Mouse (Mus musculus) left cerebral cortex, postnatal 36 days (tissue): ENCODE measurements around the gene Abhd12. TPM values are rescaled to one million over a fixed set of nuclear protein-coding genes. Genes with fewer than 3 reads are reported as not detected.
A peak's percentile ranks its signal among the peaks of the same experiment; 100 is the strongest.
"Not testable (repeated sequence)": the region's sequence is repeated elsewhere in the genome, so short reads cannot be mapped to it uniquely, and the experiment has no call there.

Experiments used
- DNase-seq, 2 experiments: peaks; one replicate each; pipeline ENCODE4 v3.0.0; 2021 to 2022; ENCODE audit warnings: low spot score in 2 of 2, mixed read lengths in 1 of 2
- intact Hi-C: fragments of 180-260 bp; cut with DNase I; formaldehyde crosslinking; loops from one replicate; pipeline ENCODE4 v1.15.1; 2025
- total RNA-seq, 2 experiments: library from RNA; stranded (reverse); gene quantifications; 2 replicates each; pipeline ENCODE4 v1.2.3; 2021

Abhd12 gene
- total RNA-seq, 2 experiments from 2014 or later: 296 to 337 TPM

- intact Hi-C loops: no loop called here
- DNase-seq: no peak
Observed at GRCm38 (mm10) chr2:150914781-150915515, 10.4 kb upstream of the Abhd12 start.

GRCm38 (mm10) chr2:150910295-150910881 is 5.8 kb upstream of the Abhd12 start:
- intact Hi-C loops: no loop called here

DNA sequence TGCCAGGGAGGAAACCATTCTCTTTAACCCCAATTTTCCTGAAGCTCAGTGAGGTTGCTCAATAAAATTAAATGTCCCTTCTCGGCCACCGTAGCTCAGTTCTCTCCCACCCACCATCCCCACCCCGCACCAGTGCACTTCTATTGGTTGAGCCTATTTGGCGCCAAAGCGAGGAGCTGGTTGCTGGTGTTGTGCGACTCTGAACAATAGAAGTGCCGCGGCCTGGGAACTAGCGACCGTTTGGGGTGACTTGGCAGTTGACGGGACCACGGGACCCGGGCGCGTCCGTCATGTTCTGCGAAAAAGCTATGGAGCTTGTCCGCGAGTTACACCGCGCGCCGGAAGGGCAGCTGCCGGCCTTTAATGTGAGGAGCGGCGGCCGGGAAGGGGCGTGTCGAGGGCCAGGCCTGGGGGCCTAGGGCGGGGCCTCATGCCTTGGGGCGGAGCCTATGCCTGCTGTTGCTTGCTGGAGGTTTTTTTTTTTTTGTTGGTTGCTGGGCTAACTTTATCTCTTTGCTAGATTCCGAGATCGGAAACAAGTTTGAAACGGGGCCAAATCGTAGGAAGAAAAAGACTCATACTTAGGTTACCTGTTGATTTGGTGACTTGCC is 5.0 kb upstream of the Abhd12 start:
- DNase-seq: peak; percentile 85 to 86
- intact Hi-C loops: loop anchor here (10.0 kb wide), 1 partner anchor 305 kb away; the partner anchor contains the start of gene Apmap

More at GRCm38 (mm10) chr2:150910295-150910881, 5.8 kb upstream of the Abhd12 start:
- DNase-seq: no peak

DNA sequence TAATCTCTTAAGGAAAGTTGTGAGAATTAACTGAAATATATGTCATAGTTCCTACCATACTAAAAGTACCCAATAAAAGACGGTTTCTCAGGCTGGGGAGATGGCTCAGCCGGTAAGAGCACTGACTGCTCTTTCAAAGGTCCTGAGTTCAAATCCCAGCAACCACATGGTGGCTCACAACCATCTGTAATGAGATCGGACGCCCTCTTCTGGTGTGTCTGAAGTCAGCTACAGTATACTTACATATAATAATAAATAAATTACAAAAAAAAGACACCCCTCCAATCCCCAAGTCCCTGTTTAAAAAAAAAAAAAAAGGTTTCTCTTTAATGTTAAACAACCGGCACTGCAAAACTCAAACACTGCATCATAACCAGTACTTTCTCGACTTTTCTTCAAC is 4.3 kb upstream of the Abhd12 start:
- not testable (repeated sequence) for DNase-seq
- intact Hi-C loops: loop anchor here (10.0 kb wide), 1 partner anchor 304 kb away; the partner anchor contains the start of gene Apmap

- no peak for DNase-seq
- intact Hi-C loops: loop anchor here (5.0 to 10.0 kb wide), 3 partner anchors 58 to 300 kb away; partner anchors contain the start of gene Apmap
Observed at GRCm38 (mm10) chr2:150904936-150905450, 452 bp upstream of the Abhd12 start, which contains the start of gene Gins1. TSS of gene Gins1 (plus strand) at chr2:150905400.

GRCm38 (mm10) chr2:150902347-150902746 is 2.2 kb downstream of the Abhd12 start:
- intact Hi-C loops: loop anchor here (5.0 to 10.0 kb wide), 3 partner anchors 55 to 298 kb away; partner anchors contain the start of gene Apmap
- DNase-seq: no peak

DNA sequence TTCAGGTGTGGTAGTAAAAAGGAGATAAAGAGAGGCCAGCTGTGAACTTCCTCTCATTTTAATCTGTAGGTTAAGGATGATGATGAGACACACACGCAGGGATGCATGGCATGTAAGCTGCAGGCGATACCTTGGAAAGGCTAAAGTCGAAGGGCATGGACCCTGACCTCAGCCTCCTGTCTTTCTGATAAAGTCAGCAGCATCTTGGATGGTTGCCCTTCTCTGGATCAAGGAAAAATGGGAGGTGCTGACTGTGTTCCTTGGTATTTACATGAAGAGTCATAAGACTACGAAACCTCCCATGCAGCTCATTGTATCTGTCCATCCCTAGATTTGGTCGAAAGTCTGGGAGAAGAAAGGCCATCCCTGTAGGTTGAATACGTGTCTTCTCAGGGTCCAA is 4.2 kb downstream of the Abhd12 start:
- intact Hi-C loops: loop anchor here (5.0 to 10.0 kb wide), 3 partner anchors 53 to 296 kb away; partner anchors contain the start of gene Apmap
- no peak for DNase-seq

DNA sequence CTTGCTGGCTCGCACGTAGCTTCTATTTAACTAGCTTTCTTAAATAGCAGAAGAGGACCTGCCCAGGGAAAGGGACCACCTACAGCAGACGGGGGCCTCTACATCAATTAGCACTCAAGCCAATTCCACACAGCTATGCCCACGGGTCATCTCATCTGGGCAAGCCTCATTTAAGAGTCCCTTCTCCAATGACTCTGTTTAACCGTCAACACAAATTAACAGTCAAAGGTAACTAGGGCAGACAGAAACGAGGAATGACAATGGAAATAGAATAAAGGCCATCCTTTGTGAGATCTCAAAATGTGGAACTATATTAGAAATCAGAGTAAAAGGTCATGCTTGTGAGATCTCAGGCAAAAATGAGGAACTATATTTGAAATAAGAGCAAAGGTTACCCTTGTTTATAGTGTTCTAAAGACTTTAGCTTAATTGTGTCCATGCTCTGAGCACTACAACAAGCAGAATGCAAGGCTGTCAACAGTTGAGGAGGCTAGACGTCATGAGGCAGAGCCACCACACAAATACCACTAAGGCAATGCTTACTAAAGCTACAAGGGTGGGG is 8.8 kb downstream of the Abhd12 start:
- intact Hi-C loops: no loop called here
- no peak for DNase-seq

DNA sequence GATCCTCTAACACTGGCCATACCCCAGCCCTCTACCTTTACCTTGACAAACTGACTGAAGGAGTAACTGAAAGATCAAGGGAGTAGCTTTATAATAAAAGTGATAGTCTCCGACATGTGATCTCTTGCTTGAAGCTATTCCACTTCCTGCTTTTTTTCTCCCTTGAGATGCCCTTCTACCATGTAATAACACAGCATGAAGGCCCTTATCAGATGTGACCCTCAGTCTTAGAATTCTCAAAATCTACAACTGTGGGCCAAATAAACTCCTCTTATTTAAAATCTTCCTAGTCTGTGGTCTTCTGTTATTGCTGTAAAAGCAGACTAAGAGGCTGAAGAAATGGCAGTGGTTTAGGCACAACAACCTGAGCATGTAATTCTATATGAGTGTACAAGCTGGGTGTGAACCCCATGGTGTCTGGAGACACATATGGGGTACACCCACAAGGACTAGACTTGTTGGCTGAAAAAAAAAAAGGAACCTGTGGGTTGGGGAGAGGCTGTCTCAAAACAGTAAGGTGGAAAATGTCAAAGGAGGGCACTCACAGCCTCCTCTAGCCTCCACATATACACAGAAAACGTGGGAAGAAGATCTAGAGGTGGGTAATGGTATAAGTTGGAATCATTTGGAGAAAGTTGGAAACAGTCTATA is 9.8 kb downstream of the Abhd12 start:
- DNase-seq: no peak
- intact Hi-C loops: no loop called here

DNA sequence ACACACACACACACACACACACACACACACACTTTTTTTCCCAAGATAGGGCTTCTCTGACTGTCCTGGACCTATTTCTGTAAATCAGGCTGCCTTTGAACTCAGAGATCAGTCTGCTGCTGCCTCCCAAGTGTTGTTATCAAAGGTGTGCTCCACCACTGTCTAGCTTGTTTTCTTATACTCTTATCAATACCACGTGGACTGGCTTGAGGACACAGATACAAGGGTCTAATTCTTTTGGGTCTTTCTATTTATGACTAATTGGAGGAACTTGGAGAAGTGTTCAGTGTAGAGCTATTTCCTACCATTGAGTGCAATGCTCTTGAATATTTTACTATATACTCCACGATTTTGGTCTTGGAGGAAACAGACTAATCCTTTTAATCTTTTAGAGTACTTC is 17.2 kb downstream of the Abhd12 start:
- intact Hi-C loops: no loop called here
- no peak for DNase-seq

DNA sequence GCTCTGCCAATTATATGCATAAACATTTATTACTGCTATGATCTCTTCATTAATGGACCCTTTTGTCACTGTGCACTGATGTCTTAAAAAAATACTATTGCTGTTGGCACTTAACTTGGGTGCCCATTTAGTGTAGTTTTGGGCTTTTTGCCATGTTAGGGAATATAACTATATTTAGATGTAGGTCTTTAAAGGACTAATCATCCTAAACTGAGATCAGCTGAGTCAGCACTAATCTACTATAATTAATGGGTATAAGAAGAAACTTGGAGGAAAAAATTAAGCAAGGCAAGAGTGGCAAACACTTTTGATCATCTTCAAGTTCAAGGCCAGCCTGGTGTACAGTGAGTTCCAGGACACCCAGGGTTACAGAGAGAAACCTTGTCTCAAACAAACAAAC is 18.2 kb downstream of the Abhd12 start:
- intact Hi-C loops: no loop called here
- no peak for DNase-seq

DNA sequence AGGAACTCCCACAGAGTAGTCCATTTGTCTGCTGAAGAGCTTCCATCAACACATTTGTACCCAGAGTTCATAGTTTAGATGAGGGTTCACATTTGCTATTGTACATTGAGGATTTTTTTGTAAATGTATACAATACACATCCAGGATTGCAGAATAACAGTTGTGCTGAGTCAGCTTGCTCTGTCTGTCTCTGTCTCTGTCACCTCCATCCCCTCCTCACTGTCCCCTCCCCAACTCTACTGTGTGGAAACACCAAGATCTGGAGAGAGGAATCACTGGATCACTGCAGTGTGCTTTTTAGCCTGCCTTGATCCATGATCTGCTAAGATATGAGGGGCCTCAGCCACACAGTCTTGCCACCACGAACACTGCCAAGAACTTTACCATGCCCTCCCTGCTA is 18.7 kb downstream of the Abhd12 start:
- DNase-seq: no peak
- intact Hi-C loops: no loop called here

DNA sequence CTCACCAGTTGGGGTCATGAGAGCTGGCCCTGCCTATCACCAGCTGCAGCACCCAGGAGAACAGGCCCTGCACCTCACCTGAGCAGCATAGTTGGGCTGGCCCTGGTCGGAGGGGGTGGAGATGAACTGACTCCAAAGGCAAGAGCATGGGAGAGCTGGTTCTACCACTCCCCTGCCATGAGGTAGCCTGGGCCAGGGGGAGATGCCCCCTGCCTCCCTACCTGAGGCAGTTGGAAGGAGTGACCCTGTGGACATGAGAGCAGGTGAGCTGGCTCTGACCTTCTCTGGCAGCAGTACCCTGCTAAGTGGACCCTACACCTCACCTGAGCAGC is 19.8 kb downstream of the Abhd12 start:
- intact Hi-C loops: no loop called here
- no peak for DNase-seq

DNA sequence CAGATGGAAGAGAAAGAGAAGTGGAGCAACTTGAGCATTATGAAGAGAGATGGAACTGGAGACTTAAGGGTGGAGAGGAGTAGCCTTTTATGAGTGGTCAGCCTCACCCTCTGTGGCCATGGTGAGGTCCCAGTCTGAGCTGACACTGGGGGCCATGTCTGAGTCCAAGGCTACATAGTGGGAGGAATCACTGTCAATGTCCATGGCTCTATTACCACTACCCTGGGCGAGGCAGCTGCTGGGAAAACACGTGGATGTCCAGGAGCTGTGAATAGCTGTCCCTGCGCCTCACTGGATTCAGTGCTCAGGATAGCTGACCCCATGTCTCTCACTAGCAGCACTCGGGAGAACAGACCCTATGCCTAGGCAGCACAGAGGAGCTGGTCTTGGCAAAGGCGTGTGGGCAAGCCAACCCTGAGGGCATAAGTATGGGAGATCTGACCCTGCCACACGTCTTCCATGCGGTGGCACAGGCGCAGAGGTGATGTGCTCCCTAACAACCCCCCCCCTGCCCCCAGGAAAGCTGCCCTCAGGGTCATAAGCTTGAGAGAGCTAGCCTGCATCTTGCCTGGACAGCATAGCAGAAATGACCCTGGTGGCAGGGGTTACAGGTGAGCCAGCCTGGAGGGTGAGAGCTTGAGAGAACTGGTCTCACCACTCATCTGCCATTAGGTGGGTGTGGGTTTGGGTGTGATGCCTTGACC is 20.3 kb downstream of the Abhd12 start:
- DNase-seq: no peak
- intact Hi-C loops: no loop called here

GRCm38 (mm10) chr2:150877561-150877960 is 27.0 kb downstream of the Abhd12 start:
- no peak for DNase-seq
- intact Hi-C loops: no loop called here

DNA sequence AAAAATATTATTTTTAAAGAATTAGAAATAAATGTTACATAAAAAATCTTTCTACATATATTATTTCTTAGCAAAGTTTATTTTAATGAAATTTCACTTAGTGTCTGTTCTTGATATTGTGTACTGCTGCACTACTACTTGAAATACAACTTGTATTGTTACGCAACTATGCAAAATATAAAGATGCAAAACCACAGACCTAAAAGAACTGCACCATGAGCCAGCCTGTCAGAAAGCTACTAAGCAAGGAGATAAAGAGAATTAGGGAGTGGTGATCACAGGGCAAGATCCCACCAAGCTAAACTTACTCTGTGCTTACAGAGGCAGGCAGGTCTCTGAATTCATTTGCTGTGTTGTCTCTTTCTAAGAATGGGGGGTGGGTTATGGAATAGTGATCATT is 29.3 kb downstream of the Abhd12 start:
- intact Hi-C loops: no loop called here
- no peak for DNase-seq

- no peak for DNase-seq
Observed at GRCm38 (mm10) chr2:150874508-150874907, 30.0 kb downstream of the Abhd12 start.

GRCm38 (mm10) chr2:150869446-150869845 is 35.1 kb downstream of the Abhd12 start:
- DNase-seq: no peak

More at GRCm38 (mm10) chr2:150874508-150874907, 30.0 kb downstream of the Abhd12 start:
- intact Hi-C loops: no loop called here

GRCm38 (mm10) chr2:150867021-150867420 is 37.5 kb downstream of the Abhd12 start:
- intact Hi-C loops: no loop called here
- DNase-seq: no peak

More at GRCm38 (mm10) chr2:150869446-150869845, 35.1 kb downstream of the Abhd12 start:
- intact Hi-C loops: no loop called here
